Mouse (Mus musculus) lung, postnatal 0 days (tissue): ENCODE measurements at regions not wholly inside any gene's neighbourhood (a gene's known extent, or its start where the extent isn't known, plus 50 kb on each side); places are given as distances from the start of the nearest gene placed in this dataset.

Experiments
- CTCF ChIP-seq: IDR thresholded peaks from 2 replicates; pipeline ENCODE4 v1.5.1; 2016; ENCODE audit warnings: antibody characterized with exemption, mild to moderate bottlenecking
- EP300 ChIP-seq: IDR thresholded peaks from 2 replicates; pipeline ENCODE4 v1.6.1; 2016; ENCODE audit warnings: antibody characterized with exemption, mild to moderate bottlenecking, control low read depth

GRCm38 (mm10) chr3:56751926-56752325, 549.9 kb downstream of the Tm4sf1 start:
- TF ChIP-seq CTCF, result no peak
- TF ChIP-seq EP300, result no peak
